ENCODE assay signal across 8 mouse cellular contexts in genomic region chr15:97789761-97790505, GRCm38 (mm10). TPM values are rescaled to one million over a fixed set of nuclear protein-coding genes. Genes with fewer than 3 reads are reported as not detected.
DNase-seq lines count a peak whose midpoint lies in the region; ATAC-seq and TF ChIP-seq lines count a peak whose summit lies in the region.

No protein-coding gene starts in this region.

- no peak overlapping the region for H3K4me3 ChIP-seq in heart, postnatal 0 days (ENCODE audit: low read depth, low read length)
- H3K4me3 ChIP-seq in heart, embryonic 11.5 days (ENCODE audit: low read depth, low read length): no peak overlapping the region
- H3K4me3 ChIP-seq in midbrain, embryonic 14.5 days (replicated peaks; ENCODE audit: low read depth, low read length): no peak overlapping the region

- H3K9ac ChIP-seq in heart, postnatal 0 days (replicated peaks; ENCODE audit: low read depth, low read length): no peak overlapping the region
- no peak overlapping the region for H3K9ac ChIP-seq in heart, embryonic 11.5 days (ENCODE audit: low read depth, low read length)
- no peak overlapping the region for H3K9ac ChIP-seq in midbrain, embryonic 14.5 days (replicated peaks; ENCODE audit: low read length)

- peaks cover 13% of the 10 kb centered on the region for H3K4me1 ChIP-seq in heart, postnatal 0 days (ENCODE audit: control insufficient read depth, insufficient read depth)
- 0 out of 2 replicates have a peak, but pooled peaks cover 6% of the 10 kb centered on the region for H3K4me1 ChIP-seq in heart, embryonic 11.5 days (ENCODE audit: control insufficient read depth, insufficient read depth, low read length)
- peaks cover 4% of the 10 kb centered on the region for H3K4me1 ChIP-seq in midbrain, embryonic 14.5 days (ENCODE audit: control insufficient read depth, insufficient read depth, low read length)

- peaks cover 39% of the 10 kb centered on the region for H3K36me3 ChIP-seq in heart, postnatal 0 days (replicated peaks; ENCODE audit: control insufficient read depth, insufficient read depth, low read length)
- H3K36me3 ChIP-seq in heart, embryonic 11.5 days (ENCODE audit: control insufficient read depth, insufficient read depth, low read length): peaks cover 13% of the 10 kb centered on the region
- peaks cover 37% of the 10 kb centered on the region for H3K36me3 ChIP-seq in midbrain, embryonic 14.5 days (ENCODE audit: control insufficient read depth, insufficient read depth, low read length)

- H3K4me2 ChIP-seq in heart, postnatal 0 days (ENCODE audit: low read depth, low read length): no peak overlapping the region
- H3K4me2 ChIP-seq in heart, embryonic 11.5 days: no peak overlapping the region
- H3K4me2 ChIP-seq in midbrain, embryonic 14.5 days (ENCODE audit: low read length): no peak overlapping the region

- TF ChIP-seq CTCF in heart, postnatal 0 days (IDR thresholded peaks at IDR 0.05; ENCODE audit: low read depth): peak; percentile 63

- H3K27ac ChIP-seq in heart, postnatal 0 days (ENCODE audit: low read depth): no peak overlapping the region
- no peak overlapping the region; the same call in 1 of the 2 replicates for H3K27ac ChIP-seq in heart, embryonic 11.5 days (ENCODE audit: low read depth, low read length)
- no peak overlapping the region for H3K27ac ChIP-seq in midbrain, embryonic 14.5 days (replicated peaks; ENCODE audit: low read depth, low read length)

- DNase-seq in heart, postnatal 0 days (ENCODE audit: low spot score): no peak
- DNase-seq in 416B (ENCODE audit: low read depth): peak; percentile 66
- peak; percentile 78 for DNase-seq in NIH3T3 (ENCODE audit: low read depth)
- DNase-seq in cerebellum, postnatal 36 days: peak; percentile 71 to 75
- DNase-seq in kidney, postnatal 25 days: peak; percentile 63 to 83
- DNase-seq in midbrain, embryonic 14.5 days: peak; percentile 76

- H3K27me3 ChIP-seq in heart, postnatal 0 days (ENCODE audit: control insufficient read depth, insufficient read depth, low read length): no peaks in the 10 kb centered on the region
- no peaks in the 10 kb centered on the region for H3K27me3 ChIP-seq in heart, embryonic 11.5 days (ENCODE audit: control insufficient read depth, insufficient read depth, low read length)
- H3K27me3 ChIP-seq in midbrain, embryonic 14.5 days (ENCODE audit: control insufficient read depth, insufficient read depth, low read length): no peaks in the 10 kb centered on the region

- no peaks in the 10 kb centered on the region for H3K9me3 ChIP-seq in heart, postnatal 0 days (replicated peaks; ENCODE audit: control insufficient read depth, low read length)
- H3K9me3 ChIP-seq in heart, embryonic 11.5 days (replicated peaks; ENCODE audit: control insufficient read depth, low read length): no peaks in the 10 kb centered on the region
- no peaks in the 10 kb centered on the region for H3K9me3 ChIP-seq in midbrain, embryonic 14.5 days (ENCODE audit: control insufficient read depth, low read length)

- no peak for ATAC-seq in heart, postnatal 0 days (ENCODE audit: insufficient read depth, low read depth)
- no peak for ATAC-seq in heart, embryonic 11.5 days (replicated peaks; ENCODE audit: insufficient number of reproducible peaks, low FRiP score, low TSS enrichment)
- ATAC-seq in midbrain, embryonic 14.5 days (ENCODE audit: low FRiP score, low TSS enrichment): no peak
- no peak for ATAC-seq in erythroid progenitor cell, adult 5-6 weeks (replicated peaks; ENCODE audit: low FRiP score, poor library complexity, severe bottlenecking)

- no peak for TF ChIP-seq EP300 in heart, postnatal 0 days (IDR thresholded peaks at IDR 0.05; ENCODE audit: low read depth)

- WGBS in heart, postnatal 0 days: 57% methylated on average over 20 of the region's 20 CpGs
- WGBS in heart, embryonic 11.5 days (ENCODE audit: insufficient replicate concordance): 55% methylated on average over 20 of the region's 20 CpGs
- WGBS in midbrain, embryonic 14.5 days: 56% methylated on average over 20 of the region's 20 CpGs

RNA-seq across cellular contexts. Expression of gene Slc48a1, which starts 11.6 kb away (rescaled TPM):
- 56.5 and 76.1 TPM in 2 replicates for total RNA-seq in heart, postnatal 0 days (2014; rRNA removed; ENCODE audit: low replicate concordance)
- 90.9 and 92.1 TPM in 2 replicates for polyA plus RNA-seq in heart, postnatal 0 days (2015; fragmentation: Nextera tagmentation; extraction: Ambion mirVana)
- polyA plus RNA-seq in heart, embryonic 11.5 days (2014; fragmentation: Nextera tagmentation; extraction: Ambion mirVana): 45.1 and 51.1 TPM in 2 replicates
- polyA plus RNA-seq in midbrain, embryonic 14.5 days (2014; fragmentation: Nextera tagmentation; extraction: Ambion mirVana): 72.9 and 100 TPM in 2 replicates
- 122 and 124 TPM in 2 replicates for total RNA-seq in erythroid progenitor cell, adult 5-6 weeks (2015; ENCODE audit: low replicate concordance)
- 74.2 and 96.2 TPM in 2 replicates for total RNA-seq in erythroid progenitor cell, adult 5-6 weeks (2017; ENCODE audit: low replicate concordance)

RNA-seq across cellular contexts. Expression of gene Rapgef3, which starts 22.2 kb away (rescaled TPM):
- 51.6 and 57.8 TPM in 2 replicates for total RNA-seq in heart, postnatal 0 days (2014; rRNA removed; ENCODE audit: low replicate concordance)
- 15.5 and 17.6 TPM in 2 replicates for polyA plus RNA-seq in heart, postnatal 0 days (2015; fragmentation: Nextera tagmentation; extraction: Ambion mirVana)
- 8.3 and 8.5 TPM in 2 replicates for polyA plus RNA-seq in heart, embryonic 11.5 days (2014; fragmentation: Nextera tagmentation; extraction: Ambion mirVana)
- 7.2 and 8.8 TPM in 2 replicates for polyA plus RNA-seq in midbrain, embryonic 14.5 days (2014; fragmentation: Nextera tagmentation; extraction: Ambion mirVana)
- total RNA-seq in erythroid progenitor cell, adult 5-6 weeks (2015; ENCODE audit: low replicate concordance): not detected in 2 replicates
- total RNA-seq in erythroid progenitor cell, adult 5-6 weeks (2017; ENCODE audit: low replicate concordance): 3.9 TPM in 1 of 2 replicates, not detected in the other

RNA-seq across cellular contexts. Expression of gene Hdac7, which starts 54.4 kb away (rescaled TPM):
- total RNA-seq in heart, postnatal 0 days (2014; rRNA removed; ENCODE audit: low replicate concordance): 34.4 and 36.9 TPM in 2 replicates
- polyA plus RNA-seq in heart, postnatal 0 days (2015; fragmentation: Nextera tagmentation; extraction: Ambion mirVana): 15.6 TPM in 2 replicates
- polyA plus RNA-seq in heart, embryonic 11.5 days (2014; fragmentation: Nextera tagmentation; extraction: Ambion mirVana): 24.6 and 25.0 TPM in 2 replicates
- 29.8 and 30.5 TPM in 2 replicates for polyA plus RNA-seq in midbrain, embryonic 14.5 days (2014; fragmentation: Nextera tagmentation; extraction: Ambion mirVana)
- 15.1 and 26.8 TPM in 2 replicates for total RNA-seq in erythroid progenitor cell, adult 5-6 weeks (2015; ENCODE audit: low replicate concordance)
- 2.4 and 9.8 TPM in 2 replicates for total RNA-seq in erythroid progenitor cell, adult 5-6 weeks (2017; ENCODE audit: low replicate concordance)

RNA-seq across cellular contexts. Expression of gene Endou, which starts 58.8 kb away (rescaled TPM):
- total RNA-seq in heart, postnatal 0 days (2014; rRNA removed; ENCODE audit: low replicate concordance): 0.95 and 1.3 TPM in 2 replicates
- polyA plus RNA-seq in heart, postnatal 0 days (2015; fragmentation: Nextera tagmentation; extraction: Ambion mirVana): 5.1 and 5.6 TPM in 2 replicates
- 0.20 TPM in 1 of 2 replicates, not detected in the other for polyA plus RNA-seq in heart, embryonic 11.5 days (2014; fragmentation: Nextera tagmentation; extraction: Ambion mirVana)
- 0.14 TPM in 1 of 2 replicates, not detected in the other for polyA plus RNA-seq in midbrain, embryonic 14.5 days (2014; fragmentation: Nextera tagmentation; extraction: Ambion mirVana)
- 3.8 TPM in 1 of 2 replicates, not detected in the other for total RNA-seq in erythroid progenitor cell, adult 5-6 weeks (2015; ENCODE audit: low replicate concordance)
- total RNA-seq in erythroid progenitor cell, adult 5-6 weeks (2017; ENCODE audit: low replicate concordance): not detected in 2 replicates
